Mouse (Mus musculus) ES-CJ7 (cell line): Measurements from ENCODE around the gene Lef1.

Experiments
- DNase-seq: peaks from one replicate; pipeline ENCODE4 v3.0.0; 2011; ENCODE audit warnings: low read depth, low spot score

The Lef1 gene

GRCm38 (mm10) chr3:131247851-131248250 lies 137.6 kb downstream of the Lef1 start:
- DNase-seq, result peak; percentile 32

- DNase-seq, result no peak
Observed at GRCm38 (mm10) chr3:131248444-131248843, 138.2 kb downstream of the Lef1 start.

- no peak for DNase-seq
Observed at GRCm38 (mm10) chr3:131250283-131250682, 140.0 kb downstream of the Lef1 start.

- DNase-seq, result no peak
Observed at GRCm38 (mm10) chr3:131250978-131251377, 140.7 kb downstream of the Lef1 start.

GRCm38 (mm10) chr3:131251601-131252000 lies 141.3 kb downstream of the Lef1 start:
- DNase-seq, result no peak

- DNase-seq, result no peak
Observed at GRCm38 (mm10) chr3:131254991-131255390, 144.7 kb downstream of the Lef1 start.

GRCm38 (mm10) chr3:131255399-131255981 lies 145.2 kb downstream of the Lef1 start:
- no peak for DNase-seq

- DNase-seq, result peak; percentile 40
Observed at GRCm38 (mm10) chr3:131258921-131259320, 148.7 kb downstream of the Lef1 start.

GRCm38 (mm10) chr3:131259392-131259965 lies 149.2 kb downstream of the Lef1 start:
- no peak for DNase-seq

- DNase-seq, result no peak
Observed at GRCm38 (mm10) chr3:131260418-131260817, 150.1 kb downstream of the Lef1 start.

- DNase-seq, result no peak
Observed at GRCm38 (mm10) chr3:131263766-131264486, 153.7 kb downstream of the Lef1 start.

- DNase-seq, result no peak
Observed at GRCm38 (mm10) chr3:131265516-131265915, 155.2 kb downstream of the Lef1 start.

- no peak for DNase-seq
Observed at GRCm38 (mm10) chr3:131266366-131267050, 156.2 kb downstream of the Lef1 start.

GRCm38 (mm10) chr3:131270381-131270780 lies 160.1 kb downstream of the Lef1 start:
- no peak for DNase-seq

- peak; percentile 76 for DNase-seq
Observed at GRCm38 (mm10) chr3:131271157-131271556, 160.9 kb downstream of the Lef1 start.

- DNase-seq, result peak; percentile 83
Observed at GRCm38 (mm10) chr3:131271559-131272373, 161.5 kb downstream of the Lef1 start, which contains the start of gene Hadh. Gene Hadh (minus strand): TSS chr3:131272101.

- no peak for DNase-seq
Observed at GRCm38 (mm10) chr3:131272374-131273100, 162.3 kb downstream of the Lef1 start.
